8 mouse cellular contexts compared by ENCODE assay signal in genomic region chr10:80940320-80940987, GRCm38 (mm10). TPM values are rescaled to one million over a fixed set of nuclear protein-coding genes. Genes with fewer than 3 reads are reported as not detected.
DNase-seq lines count a peak whose midpoint lies in the region; ATAC-seq lines count a peak whose summit lies in the region.

No protein-coding gene starts in this region.

- no peaks in the 10 kb centered on the region for H3K36me3 ChIP-seq in forebrain, embryonic 14.5 days (ENCODE audit: control insufficient read depth, insufficient read depth, low read length)
- no peaks in the 10 kb centered on the region for H3K36me3 ChIP-seq in hindbrain, embryonic 10.5 days
- H3K36me3 ChIP-seq in limb, embryonic 13.5 days, result no peaks in the 10 kb centered on the region
- no peaks in the 10 kb centered on the region for H3K36me3 ChIP-seq in midbrain, embryonic 16.5 days (ENCODE audit: control insufficient read depth, insufficient read depth, low read length)

- ATAC-seq in forebrain, embryonic 14.5 days, result no peak
- ATAC-seq in limb, embryonic 13.5 days (ENCODE audit: low FRiP score, low read depth), result no peak; the same call in 1 of the 2 replicates
- ATAC-seq in midbrain, embryonic 16.5 days, result no peak

- peaks cover 5% of the 10 kb centered on the region for H3K27me3 ChIP-seq in forebrain, embryonic 14.5 days (replicated peaks; ENCODE audit: control insufficient read depth, insufficient read depth, low read length)
- peaks cover 62% of the 10 kb centered on the region for H3K27me3 ChIP-seq in hindbrain, embryonic 10.5 days (ENCODE audit: insufficient read depth, poor library complexity, severe bottlenecking)
- no peaks in the 10 kb centered on the region for H3K27me3 ChIP-seq in limb, embryonic 13.5 days
- H3K27me3 ChIP-seq in midbrain, embryonic 16.5 days (ENCODE audit: control insufficient read depth, insufficient read depth, low read depth, low read length), result peaks cover 6% of the 10 kb centered on the region

- H3K4me2 ChIP-seq in forebrain, embryonic 14.5 days (ENCODE audit: low read length), result peak overlapping the region; percentile 70
- H3K4me2 ChIP-seq in limb, embryonic 13.5 days (replicated peaks), result peak overlapping the region; percentile 71
- peak overlapping the region; percentile 77 for H3K4me2 ChIP-seq in midbrain, embryonic 16.5 days (ENCODE audit: low read length)

- peak overlapping the region; percentile 36; the same call in 1 of the 2 replicates for H3K4me3 ChIP-seq in forebrain, embryonic 14.5 days (ENCODE audit: low read depth, low read length)
- peak overlapping the region; percentile 53 for H3K4me3 ChIP-seq in hindbrain, embryonic 10.5 days
- peak overlapping the region; percentile 38; the same call in 1 of the 2 replicates for H3K4me3 ChIP-seq in limb, embryonic 13.5 days
- peak overlapping the region; percentile 39 for H3K4me3 ChIP-seq in midbrain, embryonic 16.5 days (ENCODE audit: low read depth, low read length)

- no peaks in the 10 kb centered on the region for H3K9me3 ChIP-seq in forebrain, embryonic 14.5 days (replicated peaks; ENCODE audit: control insufficient read depth, low read length)
- H3K9me3 ChIP-seq in hindbrain, embryonic 10.5 days, result no peaks in the 10 kb centered on the region
- H3K9me3 ChIP-seq in limb, embryonic 13.5 days, result no peaks in the 10 kb centered on the region
- no peaks in the 10 kb centered on the region for H3K9me3 ChIP-seq in midbrain, embryonic 16.5 days (replicated peaks; ENCODE audit: control insufficient read depth, low read length, poor library complexity, severe bottlenecking)

- peak; percentile 83 for DNase-seq in retina, postnatal 1 day
- DNase-seq in retina, embryonic 14.5 days (ENCODE audit: low spot score), result no peak
- DNase-seq in forebrain, embryonic 14.5 days (ENCODE audit: low spot score), result no peak
- DNase-seq in hindbrain, embryonic 10.5 days (ENCODE audit: low spot score), result no peak
- no peak for DNase-seq in layer of hippocampus, postnatal 25 days (ENCODE audit: extremely low spot score in 1 of 2, low spot score in 1 of 2)
- DNase-seq in layer of hippocampus, adult 18-20 months (ENCODE audit: low spot score in 2 of 2), result no peak

- H3K9ac ChIP-seq in forebrain, embryonic 14.5 days (ENCODE audit: low read length), result peak overlapping the region; percentile 54
- peak overlapping the region; percentile 59 for H3K9ac ChIP-seq in limb, embryonic 13.5 days
- H3K9ac ChIP-seq in midbrain, embryonic 16.5 days (ENCODE audit: low read depth, low read length), result peak overlapping the region; percentile 63

- H3K27ac ChIP-seq in forebrain, embryonic 14.5 days (ENCODE audit: low read depth, low read length), result no peak overlapping the region
- peak overlapping the region; percentile 80 for H3K27ac ChIP-seq in hindbrain, embryonic 10.5 days
- H3K27ac ChIP-seq in limb, embryonic 13.5 days, result peak overlapping the region; percentile 90
- H3K27ac ChIP-seq in midbrain, embryonic 16.5 days (ENCODE audit: low read length), result peak overlapping the region; percentile 67

- H3K4me1 ChIP-seq in forebrain, embryonic 14.5 days (ENCODE audit: control insufficient read depth, insufficient read depth, low read length), result peaks cover 26% of the 10 kb centered on the region
- H3K4me1 ChIP-seq in hindbrain, embryonic 10.5 days (replicated peaks), result peaks cover 62% of the 10 kb centered on the region
- peaks cover 60% of the 10 kb centered on the region for H3K4me1 ChIP-seq in limb, embryonic 13.5 days
- peaks cover 16% of the 10 kb centered on the region; the same call in 1 of the 2 replicates for H3K4me1 ChIP-seq in midbrain, embryonic 16.5 days (ENCODE audit: control insufficient read depth, insufficient read depth, low read length)

- 60% methylated on average over 8 of the region's 8 CpGs for WGBS in forebrain, embryonic 14.5 days
- WGBS in hindbrain, embryonic 10.5 days, result 60% methylated on average over 8 of the region's 8 CpGs
- WGBS in limb, embryonic 13.5 days, result 39% methylated on average over 8 of the region's 8 CpGs
- 53% methylated on average over 8 of the region's 8 CpGs for WGBS in midbrain, embryonic 16.5 days

RNA-seq across cellular contexts. Expression of gene Gadd45b, which starts 10.6 kb away (rescaled TPM):
- 5.2 and 6.2 TPM in 2 replicates for polyA plus RNA-seq in forebrain, embryonic 14.5 days (2014; fragmentation: Nextera tagmentation; extraction: Ambion mirVana)
- polyA plus RNA-seq in hindbrain, embryonic 10.5 days (2016; fragmentation: Nextera tagmentation; extraction: Ambion mirVana), result 9.8 and 11.8 TPM in 2 replicates
- 32.3 and 32.7 TPM in 2 replicates for polyA plus RNA-seq in limb, embryonic 13.5 days (2015; fragmentation: Nextera tagmentation; extraction: Ambion mirVana)
- polyA plus RNA-seq in midbrain, embryonic 16.5 days (2015; fragmentation: Nextera tagmentation; extraction: Ambion mirVana), result 6.4 and 7.1 TPM in 2 replicates
- 10 to 100 TPM; 15.0 to 16.7 TPM for total RNA-seq in layer of hippocampus, postnatal 25 days (2021)
- 10 to 100 TPM; 24.9 to 28.1 TPM for total RNA-seq in layer of hippocampus, adult 18-20 months (2021)

RNA-seq across cellular contexts. Expression of gene Lmnb2, which starts 22.4 kb away (rescaled TPM):
- 12.1 and 14.4 TPM in 2 replicates for polyA plus RNA-seq in forebrain, embryonic 14.5 days (2014; fragmentation: Nextera tagmentation; extraction: Ambion mirVana)
- 65.8 and 78.4 TPM in 2 replicates for polyA plus RNA-seq in hindbrain, embryonic 10.5 days (2016; fragmentation: Nextera tagmentation; extraction: Ambion mirVana)
- 54.6 and 63.2 TPM in 2 replicates for polyA plus RNA-seq in limb, embryonic 13.5 days (2015; fragmentation: Nextera tagmentation; extraction: Ambion mirVana)
- polyA plus RNA-seq in midbrain, embryonic 16.5 days (2015; fragmentation: Nextera tagmentation; extraction: Ambion mirVana), result 40.4 and 45.5 TPM in 2 replicates
- 10 to 100 TPM; 17.5 to 19.6 TPM for total RNA-seq in layer of hippocampus, postnatal 25 days (2021)
- 10 to 100 TPM; 19.5 to 22.3 TPM for total RNA-seq in layer of hippocampus, adult 18-20 months (2021)

RNA-seq across cellular contexts. Expression of gene Timm13, which starts 39.7 kb away (rescaled TPM):
- 355 and 398 TPM in 2 replicates for polyA plus RNA-seq in forebrain, embryonic 14.5 days (2014; fragmentation: Nextera tagmentation; extraction: Ambion mirVana)
- 374 and 391 TPM in 2 replicates for polyA plus RNA-seq in hindbrain, embryonic 10.5 days (2016; fragmentation: Nextera tagmentation; extraction: Ambion mirVana)
- 306 and 335 TPM in 2 replicates for polyA plus RNA-seq in limb, embryonic 13.5 days (2015; fragmentation: Nextera tagmentation; extraction: Ambion mirVana)
- 297 and 316 TPM in 2 replicates for polyA plus RNA-seq in midbrain, embryonic 16.5 days (2015; fragmentation: Nextera tagmentation; extraction: Ambion mirVana)
- 100 to 1,000 TPM; 145 to 167 TPM for total RNA-seq in layer of hippocampus, postnatal 25 days (2021)
- 100 to 1,000 TPM; 136 to 144 TPM for total RNA-seq in layer of hippocampus, adult 18-20 months (2021)
